Mouse (Mus musculus) spleen, adult 2 months (tissue): ENCODE results near the gene Tfap2a. TPM values are rescaled to one million over a fixed set of nuclear protein-coding genes. Genes with fewer than 3 reads are reported as not detected.

Experiments
- DNase-seq, 2 experiments: peaks; one replicate each; pipeline versions ENCODE4 v3.0.0 to v3.0.0-alpha.2; 2012 to 2021; ENCODE audit warnings: low spot score in 2 of 2, low read depth in 1 of 2
- H3K27ac ChIP-seq: fragments of 200-500 bp; 2 replicates; pipeline ENCODE4 v1.5.1; 2012; ENCODE audit warnings: low read length, inconsistent platforms; ENCODE audit not compliant: insufficient read depth
- H3K27me3 ChIP-seq: fragments of 200-500 bp; 2 replicates; pipeline ENCODE4 v1.6.1; 2012; ENCODE audit warnings: mild to moderate bottlenecking, moderate library complexity, low read length, inconsistent platforms; ENCODE audit not compliant: control insufficient read depth, insufficient read depth
- H3K36me3 ChIP-seq: fragments of 200-500 bp; 2 replicates; pipeline ENCODE4 v1.6.1; 2012; ENCODE audit warnings: mild to moderate bottlenecking, low read length, inconsistent platforms; ENCODE audit not compliant: control insufficient read depth, insufficient read depth
- H3K4me1 ChIP-seq: fragments of 200-500 bp; 2 replicates; pipeline ENCODE4 v1.6.1; 2011; ENCODE audit warnings: inconsistent platforms; ENCODE audit not compliant: control insufficient read depth, insufficient read depth, insufficient read length
- H3K4me3 ChIP-seq: fragments of 200-500 bp; 2 replicates; pipeline ENCODE4 v1.5.1; 2011; ENCODE audit warnings: mild to moderate bottlenecking, inconsistent platforms; ENCODE audit not compliant: insufficient read depth, insufficient read length; ENCODE audit errors: extremely low read depth
- CTCF ChIP-seq: fragments of 200-500 bp; IDR thresholded peaks from 2 replicates; pipeline ENCODE4 v1.5.1; 2011; ENCODE audit warnings: mild to moderate bottlenecking, inconsistent platforms; ENCODE audit not compliant: insufficient read depth, insufficient read length, insufficient replicate concordance; ENCODE audit errors: extremely low read depth
- POLR2A ChIP-seq: fragments of 200-500 bp; IDR thresholded peaks from 2 replicates; pipeline ENCODE4 v1.6.1; 2011; ENCODE audit warnings: low read depth, low read length, inconsistent platforms
- WGBS: fragments of 180-500 bp; shearing (Covaris S2); methylation state at CpG from one replicate; pipeline ENCODE4 v1.1.7; 2018; 5-methylcytosine and 5-hydroxymethylcytosine counted together
- polyA plus RNA-seq: library from polyadenylated mRNA; depleted of rRNA; stranded (reverse); fragments of >200 nt; gene quantifications from 2 replicates; pipeline ENCODE4 v1.2.3, GENCODE M21; 2012

The Tfap2a gene
- polyA plus RNA-seq, 1 experiment, result 0.14 TPM

DNA sequence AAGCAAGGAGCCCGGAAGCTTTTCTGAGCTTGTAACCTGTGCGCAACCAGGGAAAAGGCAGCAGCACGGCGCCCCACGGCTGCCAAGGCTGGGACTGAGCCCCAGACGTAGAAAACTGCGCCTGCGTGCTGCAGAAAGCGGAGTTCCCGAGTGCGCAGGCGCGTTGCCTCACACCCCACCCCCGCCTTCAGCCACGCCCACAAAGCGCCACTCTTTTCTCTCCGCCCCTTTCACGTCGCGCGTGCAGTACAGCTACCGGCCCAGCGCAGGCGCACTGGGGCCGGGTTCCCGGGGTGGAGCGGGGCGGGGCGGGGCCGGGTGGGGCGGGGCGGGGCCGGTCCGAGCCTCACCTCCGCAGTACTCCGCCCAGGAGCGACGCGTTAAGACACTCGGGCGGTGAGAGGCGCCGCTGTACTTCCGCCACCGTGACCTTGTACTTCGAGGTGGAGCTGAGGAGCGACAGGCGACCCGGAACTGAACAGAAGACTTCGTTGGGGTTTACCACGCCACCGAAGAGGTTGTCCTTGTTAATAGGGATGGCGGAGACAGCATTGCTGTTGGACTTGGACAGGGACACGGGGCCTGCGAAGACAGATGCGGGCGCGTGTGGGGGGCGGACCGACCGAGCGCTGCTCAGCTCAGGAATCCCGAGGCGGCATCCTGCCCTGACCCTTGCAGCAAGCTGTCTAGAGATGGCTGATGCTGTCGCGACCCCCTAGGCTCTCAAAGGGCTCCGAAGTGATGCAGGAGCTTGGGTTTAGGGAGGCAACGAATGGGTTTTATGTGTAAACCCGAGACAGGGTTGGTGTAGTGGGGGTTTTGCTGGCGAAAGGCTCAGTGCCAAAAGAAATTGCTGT, 15.2 kb downstream of the Tfap2a start:
- Histone ChIP-seq H3K27me3 (peaks cover 22% of the 10 kb centered on the region), H3K4me3 (peak overlapping the region; percentile 57), H3K27ac (no peak overlapping the region; the same call in 1 of the 2 replicates), H3K36me3 (no peaks in the 10 kb centered on the region), H3K4me1 (0 out of 2 replicates have a peak, but pooled peaks cover 3% of the 10 kb centered on the region)
- DNase-seq, result peak; percentile 58 to 73
- WGBS, result 2% methylated on average over 70 of the region's 70 CpGs
- TF ChIP-seq POLR2A (no peak), CTCF (no peak)

DNA sequence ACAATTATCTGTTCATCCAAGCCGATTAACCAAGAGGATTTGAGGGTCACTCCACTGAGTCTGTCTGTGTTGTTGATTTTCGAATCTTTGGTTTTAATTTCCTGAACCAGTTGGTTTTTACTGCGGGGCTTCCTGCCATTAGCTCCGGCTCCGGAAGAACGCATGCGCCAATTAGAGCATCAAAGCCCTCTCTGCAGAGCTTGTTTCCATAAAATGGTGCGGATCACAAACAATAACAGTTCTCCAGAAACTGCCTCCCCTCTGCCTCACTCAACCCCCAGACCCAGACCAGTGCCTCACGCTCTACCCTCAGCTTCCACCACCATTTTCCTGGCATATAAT, 18.5 kb downstream of the Tfap2a start:
- Histone ChIP-seq H3K27me3 (peaks cover 18% of the 10 kb centered on the region), H3K27ac (no peak overlapping the region), H3K4me3 (no peak overlapping the region), H3K36me3 (no peaks in the 10 kb centered on the region), H3K4me1 (0 out of 2 replicates have a peak, but pooled peaks cover 3% of the 10 kb centered on the region)
- 24% methylated on average over 9 of the region's 9 CpGs for WGBS
- DNase-seq, result no peak
- no peak for TF ChIP-seq CTCF
- no peak for TF ChIP-seq POLR2A

DNA sequence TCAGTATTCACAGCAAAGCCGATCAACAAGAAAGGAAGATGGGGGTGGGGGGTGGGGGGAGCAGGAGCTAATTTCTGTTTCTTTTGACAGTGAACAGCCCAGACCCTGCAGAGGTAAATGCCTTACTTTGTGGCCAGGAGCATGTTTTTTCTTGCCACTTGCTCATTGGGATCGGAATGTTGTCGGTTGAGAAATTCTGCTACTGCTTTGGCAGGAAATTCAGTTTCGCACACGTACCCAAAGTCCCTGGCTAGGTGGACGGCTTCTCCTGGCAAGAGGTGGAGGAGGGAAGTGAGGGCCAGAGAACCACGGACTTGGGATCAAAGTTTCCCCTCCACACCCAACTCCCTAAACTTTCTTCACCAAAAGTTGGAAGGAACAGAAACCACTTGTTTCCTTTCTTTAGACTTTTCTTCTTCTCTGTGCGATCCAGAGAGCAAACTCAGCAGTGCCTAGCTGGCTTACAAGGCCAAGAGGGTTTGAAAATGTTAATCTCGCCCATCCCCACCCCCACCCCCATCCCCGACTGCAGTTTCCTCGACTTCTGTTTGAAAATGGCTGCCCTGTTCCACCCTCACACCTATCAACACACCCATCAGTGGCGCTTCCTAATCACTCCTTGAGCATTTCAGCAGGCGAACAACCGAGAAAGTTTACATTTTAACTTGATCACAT, 19.0 kb downstream of the Tfap2a start:
- H3K4me3 ChIP-seq, result no peak overlapping the region
- 59% methylated on average over 14 of the region's 14 CpGs for WGBS
- TF ChIP-seq POLR2A (no peak), CTCF (no peak)
- no peak for DNase-seq
- H3K36me3 ChIP-seq, result no peaks in the 10 kb centered on the region
- peaks cover 22% of the 10 kb centered on the region for H3K27me3 ChIP-seq
- 0 out of 2 replicates have a peak, but pooled peaks cover 3% of the 10 kb centered on the region for H3K4me1 ChIP-seq
- no peak overlapping the region for H3K27ac ChIP-seq

DNA sequence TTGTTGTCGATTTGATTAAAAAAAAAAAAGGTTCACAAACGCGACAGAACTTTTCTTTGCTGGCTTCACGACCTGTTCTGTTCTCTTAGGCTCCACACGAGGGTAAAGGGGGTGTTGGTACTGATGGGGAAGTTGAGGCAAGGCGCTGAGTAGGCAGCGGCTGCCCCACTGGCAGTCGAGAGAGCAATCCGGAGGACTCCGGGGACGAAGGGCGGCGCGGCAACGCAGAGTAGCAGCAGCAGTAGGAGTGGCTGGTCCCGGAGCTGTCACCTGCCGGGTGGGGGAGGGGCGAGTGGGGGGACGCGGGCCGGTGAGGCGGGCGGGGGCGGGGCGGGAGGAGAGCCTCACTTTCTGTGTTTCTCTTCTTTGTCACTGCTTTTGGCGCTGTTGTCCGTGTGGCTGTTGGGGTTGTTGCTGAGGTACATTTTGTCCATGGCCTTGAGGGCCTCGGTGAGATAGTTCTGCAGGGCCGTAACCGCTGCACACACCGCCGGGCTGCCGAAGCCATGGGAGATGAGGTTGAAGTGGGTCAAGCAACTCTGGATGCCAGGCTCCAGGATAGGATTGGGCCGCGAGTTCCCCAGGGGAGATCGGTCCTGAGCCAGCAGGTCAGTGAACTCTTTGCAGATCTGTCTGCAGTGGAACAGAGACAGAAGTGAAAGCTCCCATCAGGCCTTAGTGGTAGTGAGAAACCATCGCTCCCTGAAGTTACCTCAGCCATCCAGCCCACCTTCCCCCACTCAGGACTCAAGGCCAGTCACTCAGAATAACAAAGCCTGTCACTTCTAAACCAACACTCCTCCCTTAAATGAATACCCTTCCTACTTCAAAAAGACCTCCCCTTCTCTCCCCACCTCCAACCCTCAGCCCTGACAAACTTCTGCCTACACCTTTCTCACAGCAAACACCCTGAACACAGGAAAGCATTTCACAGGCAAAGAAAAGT, 21.1 kb downstream of the Tfap2a start:
- WGBS, result 16% methylated on average over 37 of the region's 37 CpGs
- TF ChIP-seq POLR2A, result no peak
- Histone ChIP-seq H3K27ac (no peak overlapping the region), H3K27me3 (peaks cover 16% of the 10 kb centered on the region), H3K36me3 (no peaks in the 10 kb centered on the region), H3K4me3 (no peak overlapping the region), H3K4me1 (no peaks in the 10 kb centered on the region)
- no peak for DNase-seq

DNA sequence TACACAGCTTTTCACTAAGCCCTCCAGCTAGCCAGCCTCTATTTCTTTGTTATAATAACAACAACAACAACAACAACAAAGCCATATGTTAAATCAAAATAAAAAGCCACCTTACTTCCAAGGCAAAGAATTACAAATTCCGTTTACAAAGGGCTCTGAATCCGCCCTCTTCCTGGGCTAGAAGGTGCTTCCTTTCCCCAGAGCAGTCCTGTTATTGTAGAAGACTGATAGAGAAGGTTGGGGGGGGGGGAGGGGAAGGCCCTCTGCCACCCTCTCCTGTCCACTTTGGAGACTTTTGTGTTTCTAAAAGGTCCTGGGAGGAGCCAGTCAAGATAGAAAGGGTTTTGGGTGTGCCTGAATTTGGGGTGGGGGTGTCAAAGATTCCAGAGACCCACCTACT, 23.6 kb downstream of the Tfap2a start:
- Histone ChIP-seq H3K27me3 (peaks cover 23% of the 10 kb centered on the region), H3K4me1 (no peaks in the 10 kb centered on the region), H3K36me3 (no peaks in the 10 kb centered on the region), H3K27ac (no peak overlapping the region), H3K4me3 (no peak overlapping the region)
- TF ChIP-seq CTCF, result no peak
- TF ChIP-seq POLR2A, result no peak
- no peak for DNase-seq
- WGBS, result 6% methylated on average over 2 of the region's 2 CpGs

DNA sequence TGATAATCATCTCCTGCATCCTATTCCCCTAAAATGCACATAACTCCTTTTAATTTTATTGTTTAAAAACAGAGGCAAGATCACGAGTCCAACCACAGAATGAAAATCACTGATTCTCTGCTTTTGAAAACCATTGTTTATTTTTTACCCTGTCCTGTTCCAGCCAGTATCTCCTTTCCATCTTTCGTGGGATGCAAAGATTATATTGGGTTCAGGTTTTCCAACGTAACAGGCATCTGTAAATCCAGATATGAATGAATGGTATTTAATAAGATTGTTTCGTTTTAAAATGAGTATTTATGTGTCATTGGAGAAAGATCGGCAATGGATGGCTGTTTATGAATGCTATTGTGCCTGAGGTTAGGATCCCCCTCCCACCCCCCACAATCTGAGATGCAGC, 24.5 kb downstream of the Tfap2a start:
- no peak overlapping the region for H3K27ac ChIP-seq
- no peaks in the 10 kb centered on the region for H3K36me3 ChIP-seq
- no peaks in the 10 kb centered on the region for H3K4me1 ChIP-seq
- TF ChIP-seq CTCF (no peak), POLR2A (no peak)
- H3K27me3 ChIP-seq, result peaks cover 28% of the 10 kb centered on the region
- WGBS, result 14% methylated on average over 5 of the region's 5 CpGs
- no peak for DNase-seq
- no peak overlapping the region for H3K4me3 ChIP-seq
